Mouse (Mus musculus) bone marrow macrophage, adult 2 months (primary cell): Measurements from ENCODE around the gene Dnpep. TPM values are rescaled to one million over a fixed set of nuclear protein-coding genes. Genes with fewer than 3 reads are reported as not detected.

Source experiments
- H3K27ac ChIP-seq: 2 replicates; pipeline ENCODE4 v1.5.1; 2012; ENCODE audit warnings: low read depth, low read length; ENCODE audit not compliant: insufficient read depth
- H3K4me1 ChIP-seq: 2 replicates; pipeline ENCODE4 v1.6.1; 2012; ENCODE audit warnings: low read length; ENCODE audit not compliant: control insufficient read depth, insufficient read depth
- H3K4me3 ChIP-seq: 2 replicates; pipeline ENCODE4 v1.5.1; 2012; ENCODE audit warnings: mild to moderate bottlenecking, low read length, moderate library complexity; ENCODE audit not compliant: insufficient read depth
- CTCF ChIP-seq: IDR thresholded peaks from 2 replicates; pipeline ENCODE4 v1.5.1; 2012; ENCODE audit warnings: low read depth, mild to moderate bottlenecking, low read length, moderate library complexity
- POLR2A ChIP-seq: IDR thresholded peaks from 2 replicates; pipeline ENCODE4 v1.6.1; 2012; ENCODE audit warnings: mild to moderate bottlenecking, low read depth, low read length, borderline replicate concordance
- polyA plus RNA-seq: library from polyadenylated mRNA; stranded (reverse); fragments of >200 nt; gene quantifications from 2 replicates; pipeline ENCODE4 v1.2.4, GENCODE M21; 2012; ENCODE audit not compliant: missing spikeins, insufficient read depth, insufficient read length

The Dnpep gene
- polyA plus RNA-seq, 1 experiment: 43.3 TPM

- no peaks in the 10 kb centered on the region for H3K4me1 ChIP-seq
- H3K27ac ChIP-seq: no peak overlapping the region
- no peak overlapping the region for H3K4me3 ChIP-seq
- TF ChIP-seq POLR2A (no peak), CTCF (no peak)
These were observed 23.5 kb downstream of the Dnpep start for GRCm38 (mm10) chr1:75294294-75294693.

GRCm38 (mm10) chr1:75293331-75293701, 24.5 kb downstream of the Dnpep start:
- TF ChIP-seq CTCF (no peak), POLR2A (no peak)
- Histone ChIP-seq H3K4me1 (no peaks in the 10 kb centered on the region), H3K27ac (no peak overlapping the region), H3K4me3 (no peak overlapping the region)

GRCm38 (mm10) chr1:75292476-75293330, 25.1 kb downstream of the Dnpep start:
- Histone ChIP-seq H3K27ac (no peak overlapping the region), H3K4me1 (no peaks in the 10 kb centered on the region), H3K4me3 (no peak overlapping the region)
- no peak for TF ChIP-seq CTCF
- TF ChIP-seq POLR2A: no peak

- TF ChIP-seq POLR2A: no peak
- no peak for TF ChIP-seq CTCF
- Histone ChIP-seq H3K27ac (no peak overlapping the region), H3K4me1 (no peaks in the 10 kb centered on the region), H3K4me3 (no peak overlapping the region)
These were observed 26.5 kb downstream of the Dnpep start for GRCm38 (mm10) chr1:75291321-75291720.

GRCm38 (mm10) chr1:75290582-75290981, 27.2 kb downstream of the Dnpep start:
- Histone ChIP-seq H3K4me1 (no peaks in the 10 kb centered on the region), H3K27ac (no peak overlapping the region), H3K4me3 (no peak overlapping the region)
- no peak for TF ChIP-seq CTCF
- TF ChIP-seq POLR2A: no peak

- TF ChIP-seq POLR2A (no peak), CTCF (no peak)
- H3K27ac ChIP-seq: no peak overlapping the region
- no peak overlapping the region for H3K4me3 ChIP-seq
- H3K4me1 ChIP-seq: no peaks in the 10 kb centered on the region
These were observed 27.8 kb downstream of the Dnpep start for GRCm38 (mm10) chr1:75289888-75290431.

GRCm38 (mm10) chr1:75289376-75289775, 28.4 kb downstream of the Dnpep start:
- Histone ChIP-seq H3K27ac (no peak overlapping the region), H3K4me1 (no peaks in the 10 kb centered on the region), H3K4me3 (no peak overlapping the region)
- TF ChIP-seq CTCF (no peak), POLR2A (no peak)

GRCm38 (mm10) chr1:75284911-75285310, 32.9 kb downstream of the Dnpep start:
- Histone ChIP-seq H3K27ac (no peak overlapping the region), H3K4me3 (no peak overlapping the region), H3K4me1 (no peaks in the 10 kb centered on the region)
- TF ChIP-seq POLR2A (no peak), CTCF (no peak)

GRCm38 (mm10) chr1:75283017-75283416, 34.8 kb downstream of the Dnpep start:
- no peaks in the 10 kb centered on the region for H3K4me1 ChIP-seq
- H3K4me3 ChIP-seq: no peak overlapping the region
- TF ChIP-seq CTCF (no peak), POLR2A (no peak)
- no peak overlapping the region for H3K27ac ChIP-seq

GRCm38 (mm10) chr1:75278228-75278627, 39.6 kb downstream of the Dnpep start, which contains the start of gene Resp18:
Resp18 (minus strand) TSS chr1:75278415.
- Histone ChIP-seq H3K4me1 (peaks cover 2% of the 10 kb centered on the region; the same call in 1 of the 2 replicates), H3K27ac (no peak within 1 kb of the TSS), H3K4me3 (no peak within 1 kb of the TSS)
- TF ChIP-seq CTCF (no peak), POLR2A (no peak)
